Mouse (Mus musculus) bone marrow, adult 2 months (tissue): ENCODE measurements around the gene Dbnl.

ENCODE experiments used
- CTCF ChIP-seq: fragments of 200-500 bp; IDR thresholded peaks from 2 replicates; pipeline ENCODE4 v1.5.1; 2011; ENCODE audit warnings: low read length, control low read depth; ENCODE audit not compliant: control insufficient read depth, insufficient read depth
- POLR2A ChIP-seq: fragments of 200-500 bp; IDR thresholded peaks from 2 replicates; pipeline ENCODE4 v1.6.1; 2011; ENCODE audit warnings: low read depth, mild to moderate bottlenecking, control low read depth, low read length, borderline replicate concordance; ENCODE audit not compliant: control insufficient read depth

GRCm38 (mm10) chr11:5801511-5801910 lies 13.2 kb downstream of the Dbnl start:
- TF ChIP-seq POLR2A (no peak), CTCF (no peak)
